Mouse (Mus musculus) right cerebral cortex, postnatal 10 days (tissue): Measurements from ENCODE around the gene Zfp663.

Experiments
- DNase-seq, 2 experiments: peaks; one replicate each; pipeline ENCODE4 v3.0.0; 2021; ENCODE audit warnings: low spot score in 2 of 2

The Zfp663 gene

DNA sequence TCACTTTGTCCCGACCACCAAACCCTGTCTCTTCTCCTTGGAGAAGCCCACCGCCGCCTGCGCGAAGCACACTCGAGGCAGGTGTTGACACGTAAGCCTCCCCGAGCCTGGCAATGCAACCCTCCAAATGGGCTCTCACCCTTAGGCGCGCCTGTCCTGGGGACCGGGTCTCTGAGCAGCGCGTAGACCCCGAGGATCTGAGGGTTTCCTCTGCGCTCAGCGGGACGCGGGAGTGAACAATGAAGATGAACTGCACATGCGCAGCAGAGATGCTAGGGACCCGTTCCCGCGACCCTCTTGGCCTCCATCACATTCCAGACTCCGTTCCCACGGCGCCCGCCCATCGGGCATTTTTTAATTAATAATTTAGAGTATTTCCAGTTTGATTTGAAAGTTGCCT is at the start of gene Zfp663:
TSS of gene Zfp663 (minus strand) at position 234 of the 400 bp plus-strand sequence.
- peak; percentile 38 to 54 for DNase-seq

DNA sequence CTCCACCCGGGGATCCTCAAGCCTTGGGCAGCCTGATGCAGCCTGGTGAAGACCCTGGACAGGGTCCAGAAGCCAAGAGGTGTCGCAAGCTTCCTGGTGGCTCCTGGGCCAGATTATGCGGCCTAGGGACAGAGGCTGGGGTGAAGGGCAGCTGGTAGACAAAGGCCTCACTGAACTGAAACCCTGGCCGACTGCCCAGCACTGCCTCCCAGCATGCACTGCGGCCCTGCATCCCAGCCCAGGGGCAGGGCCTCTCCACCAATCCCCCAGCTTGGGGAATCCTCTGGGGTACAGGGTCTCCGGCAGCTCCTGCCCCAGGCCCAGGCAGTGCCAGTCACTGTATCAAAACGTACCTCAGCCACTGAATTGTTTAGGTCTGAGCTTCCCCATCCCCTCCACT is 48.8 kb upstream of the Zfp663 start:
- DNase-seq: peak; percentile 86 to 87

DNA sequence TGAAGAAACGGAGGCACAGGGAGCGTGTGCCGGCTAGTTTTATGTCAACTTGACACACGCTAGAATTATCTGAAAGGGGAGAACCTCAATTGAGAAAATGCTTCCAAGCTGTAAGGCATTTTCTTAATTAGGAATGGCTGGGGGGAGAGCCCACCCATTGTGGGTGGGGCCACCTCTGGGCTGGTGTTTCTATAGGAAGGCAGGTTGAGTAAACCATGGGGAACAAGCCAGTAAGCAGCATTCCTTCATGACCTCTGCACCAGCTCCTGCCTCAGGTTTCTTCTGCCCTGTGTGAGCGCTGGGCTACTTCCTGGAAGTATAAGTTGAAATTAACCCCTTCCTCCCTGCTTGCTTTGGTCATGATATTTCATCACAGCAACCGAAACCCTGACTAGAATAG is 47.3 kb upstream of the Zfp663 start:
- no peak for DNase-seq

- no peak for DNase-seq
Measured at GRCm38 (mm10) chr2:165415141-165415721, 46.7 kb upstream of the Zfp663 start.

DNA sequence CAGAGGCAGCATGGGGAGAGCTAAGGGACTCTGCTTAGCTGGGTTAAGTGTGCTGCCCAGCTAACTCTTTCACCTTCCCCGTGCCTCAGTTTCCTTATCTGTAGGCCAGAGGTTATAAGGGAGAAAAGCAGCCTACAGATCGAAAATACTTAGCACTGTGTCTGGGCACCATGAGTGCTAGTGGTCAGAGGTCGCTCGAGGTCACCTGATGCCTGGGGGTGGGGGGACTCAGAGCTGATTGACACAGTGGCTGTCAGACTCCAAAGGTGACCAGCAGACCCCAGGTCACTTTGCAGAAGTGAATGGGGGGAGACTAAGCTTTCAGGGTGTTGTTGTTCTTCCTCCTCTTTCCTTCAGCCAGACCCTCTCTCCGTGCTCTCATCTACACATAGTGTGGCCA is 45.8 kb upstream of the Zfp663 start:
- no peak for DNase-seq

- peak; percentile 46 to 50 for DNase-seq
Measured at GRCm38 (mm10) chr2:165413884-165414283, 45.4 kb upstream of the Zfp663 start.

DNA sequence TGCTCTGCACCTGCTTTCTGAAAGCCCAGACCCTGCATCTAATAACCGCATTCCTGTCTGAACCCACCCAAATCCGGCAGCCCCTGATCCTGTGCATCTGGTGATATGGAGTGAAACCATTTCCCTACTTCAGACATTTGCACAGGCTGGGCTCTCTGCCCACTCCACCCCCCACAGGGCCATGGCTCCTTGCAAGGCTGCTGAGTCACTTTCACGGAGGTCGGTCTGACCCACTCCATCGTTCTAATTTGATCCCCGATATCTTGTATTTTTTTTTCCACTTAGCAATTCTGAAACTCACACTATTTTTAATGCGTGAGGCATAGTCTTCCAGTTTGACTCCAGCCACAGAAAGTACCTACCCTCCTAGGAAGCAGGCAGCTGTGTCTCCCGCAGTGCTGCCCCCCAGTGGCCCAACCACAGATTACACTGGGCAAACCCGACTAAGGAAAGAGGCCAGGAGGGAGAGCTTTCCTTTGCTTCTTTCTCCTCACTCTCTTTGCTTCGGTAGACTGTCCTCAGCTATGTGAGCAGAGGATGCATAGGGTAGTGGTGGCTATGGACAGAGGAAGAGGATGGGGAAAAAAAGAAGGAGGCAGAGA is 39.3 kb upstream of the Zfp663 start:
- DNase-seq: peak in 1 of 2 experiments; percentile 70

DNA sequence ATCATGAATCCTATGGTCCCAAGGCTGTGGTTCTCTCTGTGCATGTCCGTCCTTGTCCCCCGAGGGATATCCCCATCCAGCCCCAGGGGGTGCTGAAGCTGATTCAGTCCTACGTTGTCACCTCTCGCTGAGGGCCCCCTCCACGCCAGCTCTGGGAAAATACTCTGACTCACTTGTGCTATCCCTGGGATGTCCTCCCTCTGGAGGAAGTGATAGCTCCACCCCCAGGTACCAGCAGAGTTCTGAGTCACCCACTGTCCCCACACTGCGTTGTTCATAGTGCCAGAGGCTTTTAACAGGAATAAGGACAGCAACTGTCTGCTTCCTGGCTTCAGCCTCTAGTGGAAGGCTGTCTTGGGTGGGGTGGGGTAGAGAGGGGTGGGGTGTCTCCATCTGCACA is 36.8 kb upstream of the Zfp663 start:
- no peak for DNase-seq

DNA sequence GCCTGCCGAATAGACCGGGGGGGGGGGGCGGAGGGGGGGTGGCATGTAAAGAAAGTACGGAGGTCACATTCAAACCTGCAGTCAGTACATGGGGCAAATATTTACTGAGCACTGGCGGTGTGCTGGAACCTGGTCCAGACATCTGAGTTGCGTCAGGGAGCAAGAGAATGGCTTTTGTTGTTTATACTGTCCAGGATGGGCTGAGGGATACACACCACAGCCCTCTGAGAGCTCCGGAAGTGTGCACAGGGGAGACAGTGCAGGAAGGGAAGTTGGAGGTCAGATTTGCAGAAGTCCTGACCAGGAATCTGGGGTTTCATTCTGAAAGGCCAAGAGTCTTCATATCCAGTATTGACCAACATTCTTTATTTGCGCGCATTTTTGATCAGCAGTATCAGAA is 36.4 kb upstream of the Zfp663 start:
- DNase-seq: no peak

DNA sequence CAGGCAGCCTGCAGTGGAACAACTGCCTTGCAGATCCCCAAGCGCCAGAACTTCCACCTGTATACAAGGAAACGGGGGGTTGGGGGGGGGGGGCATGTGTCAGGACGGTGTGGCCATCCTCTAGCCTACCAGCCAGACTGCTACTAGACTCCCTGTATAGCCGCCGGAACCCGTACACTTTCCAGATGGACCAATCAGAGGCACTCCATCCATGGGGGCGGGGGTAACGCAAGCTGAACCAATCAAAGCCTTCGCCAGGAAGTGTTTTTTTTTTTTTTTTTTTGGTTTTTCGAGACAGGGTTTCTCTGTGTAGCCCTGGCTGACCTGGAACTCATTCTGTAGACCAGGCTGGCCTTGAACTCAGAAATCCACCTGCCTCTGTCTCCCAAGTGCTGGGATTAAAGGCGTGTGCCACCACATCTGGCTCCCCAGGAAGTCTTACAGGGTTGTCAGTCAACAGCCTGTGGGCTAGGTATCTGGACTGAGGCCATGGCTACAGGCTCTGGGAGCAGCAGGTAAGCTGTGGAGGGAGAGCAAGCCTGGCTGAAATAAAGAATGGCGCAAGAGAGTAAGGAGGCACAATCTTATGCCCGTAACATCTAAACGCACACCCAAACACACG is 29.7 kb upstream of the Zfp663 start:
- no peak for DNase-seq

- DNase-seq: peak in 1 of 2 experiments; percentile 49
Measured at GRCm38 (mm10) chr2:165397502-165398163, 29.1 kb upstream of the Zfp663 start.

DNA sequence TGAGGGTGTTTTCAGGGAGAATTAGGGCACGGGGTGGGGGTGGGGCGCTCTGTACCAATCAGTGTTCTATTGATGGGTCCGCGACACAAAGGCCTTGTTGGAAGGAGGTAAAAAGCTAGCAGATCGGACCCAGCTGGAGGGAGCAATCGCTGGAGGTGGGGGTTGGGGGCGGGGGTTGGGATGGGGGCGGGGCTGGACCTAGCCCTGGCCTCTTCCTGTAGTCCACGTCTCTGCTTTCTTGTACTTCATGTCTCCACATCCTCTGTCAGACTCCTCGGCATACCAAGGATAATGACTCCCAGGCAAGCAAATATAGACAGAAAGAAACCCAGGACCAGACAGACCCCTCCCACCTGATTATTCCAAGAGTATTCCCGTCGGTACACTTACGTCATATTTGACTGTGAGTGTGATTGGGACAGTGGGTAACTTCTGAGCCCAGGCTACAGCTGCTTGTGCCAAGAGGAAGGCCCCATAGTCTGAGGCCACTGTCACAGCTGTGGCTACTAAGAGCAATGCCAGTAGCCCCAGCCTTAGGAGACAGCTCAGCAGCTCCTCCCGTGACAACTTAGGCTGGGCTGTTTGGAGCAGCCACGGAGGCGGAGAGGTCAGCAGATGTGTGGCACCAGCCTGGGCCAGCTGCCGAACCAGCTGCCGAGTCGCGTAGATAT is 28.4 kb upstream of the Zfp663 start:
- DNase-seq: no peak

DNA sequence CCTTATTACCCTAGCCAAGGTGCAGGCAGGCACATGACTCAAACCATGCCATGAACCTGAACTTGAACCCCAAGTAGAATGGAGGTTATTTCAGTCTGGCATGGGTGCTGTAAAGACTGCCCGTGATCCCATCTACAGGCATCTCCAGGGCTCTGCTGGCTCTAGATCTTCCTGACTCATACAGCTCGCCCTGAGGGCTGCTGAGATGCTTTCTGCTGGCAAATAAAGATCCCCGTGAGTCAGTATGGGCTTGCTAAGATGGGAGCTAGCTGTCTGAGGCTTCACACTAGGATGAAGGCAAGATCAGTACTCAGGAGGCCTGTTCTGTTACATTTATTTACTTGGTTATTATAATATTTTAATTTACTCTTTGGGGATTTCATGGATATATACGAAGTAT is 23.6 kb upstream of the Zfp663 start:
- no peak for DNase-seq

DNA sequence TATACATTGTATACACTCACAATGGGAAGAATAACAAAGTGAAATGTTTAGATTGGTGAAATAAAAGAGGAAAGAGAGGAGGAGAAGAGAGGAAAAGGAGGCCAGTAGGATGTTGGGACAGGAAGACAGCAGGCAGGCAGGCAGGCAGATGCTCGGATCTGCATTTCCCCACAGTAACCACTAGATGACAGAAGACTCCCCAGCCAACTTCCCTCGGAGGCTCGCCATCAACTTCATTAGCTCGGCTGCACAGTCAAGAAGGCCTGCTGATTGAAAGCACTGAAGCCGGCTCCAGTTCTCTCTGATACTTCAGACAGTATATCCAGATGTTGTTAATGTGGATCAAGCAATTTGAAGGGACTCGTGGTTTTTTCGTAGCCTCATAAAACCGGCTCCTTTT is 23.0 kb upstream of the Zfp663 start:
- DNase-seq: peak; percentile 76 to 82

- no peak for DNase-seq
Measured at GRCm38 (mm10) chr2:165389299-165389952, 20.9 kb upstream of the Zfp663 start.

GRCm38 (mm10) chr2:165387844-165388495 is 19.4 kb upstream of the Zfp663 start, which contains the start of gene Zfp334:
Gene Zfp334 (minus strand): TSS chr2:165388259.
- peak; percentile 98 to 99 for DNase-seq

GRCm38 (mm10) chr2:165387370-165387769 is 18.8 kb upstream of the Zfp663 start:
- no peak for DNase-seq

DNA sequence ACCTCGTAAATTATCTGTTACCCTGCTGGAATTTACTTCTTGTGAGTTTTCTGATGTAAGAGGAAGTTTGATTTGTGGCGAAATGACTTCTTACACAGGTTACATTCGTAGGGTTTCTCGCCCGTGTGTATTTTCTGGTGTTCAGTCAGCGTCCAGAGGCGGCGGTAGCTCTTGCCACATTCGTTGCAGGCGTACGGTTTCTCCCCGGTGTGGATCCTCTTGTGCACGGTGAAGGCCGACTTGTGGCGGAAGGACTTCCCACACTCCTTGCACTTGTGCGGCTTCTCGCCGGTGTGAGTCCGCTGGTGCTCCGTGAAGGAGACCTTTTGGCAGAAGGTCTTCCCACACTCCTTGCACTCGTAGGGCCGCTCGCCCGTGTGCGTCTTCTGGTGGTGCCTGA is 11.5 kb upstream of the Zfp663 start:
- no peak for DNase-seq

GRCm38 (mm10) chr2:165376001-165376400 is 7.5 kb upstream of the Zfp663 start:
- no peak for DNase-seq

DNA sequence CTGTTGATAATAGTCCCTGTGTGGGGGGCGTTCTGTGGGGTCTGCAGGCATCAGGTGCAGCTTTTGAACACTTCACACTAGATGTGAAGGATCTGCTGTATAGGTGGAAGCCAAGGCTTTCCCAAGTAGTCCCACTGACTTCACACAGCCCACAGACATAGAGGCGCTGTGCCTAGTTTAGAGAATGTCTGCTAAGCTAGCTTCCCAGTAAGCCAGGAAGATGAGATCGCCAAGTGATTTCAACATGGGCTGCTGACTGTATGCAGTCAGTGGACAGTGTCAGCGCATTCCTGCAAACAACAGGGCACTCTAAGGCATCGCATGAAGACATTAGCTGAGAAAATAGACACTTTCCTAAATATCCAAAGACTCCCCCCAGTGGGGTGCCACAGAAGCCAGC is 6.9 kb upstream of the Zfp663 start:
- no peak for DNase-seq

- peak in 1 of 2 experiments; percentile 68 for DNase-seq
Measured at GRCm38 (mm10) chr2:165371066-165371465, 2.5 kb upstream of the Zfp663 start.
